Mouse (Mus musculus): ENCODE data around the gene 5430402E10Rik. TPM values are rescaled to one million over a fixed set of nuclear protein-coding genes. Genes with fewer than 3 reads are reported as not detected.
"Not testable (repeated sequence)": the region's sequence is repeated elsewhere in the genome, so short reads cannot be mapped to it uniquely, and the experiment has no call there.

5430402E10Rik gene
- polyA plus RNA-seq (2015; fragmentation: Nextera tagmentation; extraction: Ambion mirVana): not detected in 2 replicates

DNA sequence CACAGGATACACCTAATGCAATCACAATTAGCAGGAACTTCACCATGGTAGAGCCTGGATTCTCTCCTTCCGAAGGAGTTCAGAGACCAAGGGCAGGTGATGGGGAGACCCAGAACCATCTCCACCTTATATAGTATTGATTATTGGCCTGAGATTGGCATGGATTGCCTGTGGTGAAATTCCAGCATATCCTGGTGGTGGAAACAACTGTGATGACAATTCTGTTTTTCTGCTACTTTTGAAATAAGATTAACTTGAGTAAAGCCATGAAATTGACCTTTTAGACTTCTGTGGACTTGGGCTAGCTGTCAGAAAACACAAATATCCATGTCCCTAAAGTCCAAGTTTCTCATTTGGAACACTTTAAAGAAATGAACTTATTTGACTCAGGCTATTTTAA lies at the start of gene 5430402E10Rik:
Gene 5430402E10Rik (minus strand): TSS at position 101 of the 400 bp plus-strand sequence.
- 80% methylated on average over 1 of the region's 1 CpGs for WGBS
- H3K27me3 ChIP-seq; H3K9ac ChIP-seq; H3K4me1 ChIP-seq; H3K4me2 ChIP-seq; H3K27ac ChIP-seq; H3K9me3 ChIP-seq; ATAC-seq (ENCODE audit: borderline replicate concordance, extremely low read depth, low FRiP score, low TSS enrichment); H3K36me3 ChIP-seq; H3K4me3 ChIP-seq: not testable (repeated sequence)

DNA sequence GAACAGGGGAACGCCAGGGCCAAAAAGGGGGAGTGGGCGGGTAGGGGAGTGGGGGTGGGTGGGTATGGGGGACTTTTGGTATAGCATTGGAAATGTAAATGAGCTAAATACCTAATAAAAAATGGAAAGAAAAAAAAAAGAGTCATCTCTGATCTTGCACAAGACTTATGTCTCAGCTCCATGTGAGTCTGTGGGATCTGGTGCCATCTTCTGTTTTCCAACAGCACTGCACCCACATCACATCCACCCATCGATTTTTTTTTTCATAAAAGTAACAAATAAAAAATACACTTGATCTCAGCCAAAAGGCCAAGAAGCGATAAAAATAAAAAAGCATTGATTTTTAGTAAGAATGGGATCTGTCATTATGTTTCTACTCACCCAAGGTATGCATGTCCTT lies 44.8 kb downstream of the 5430402E10Rik start:
- H3K27ac ChIP-seq; H3K36me3 ChIP-seq; H3K27me3 ChIP-seq; H3K9me3 ChIP-seq; H3K9ac ChIP-seq; ATAC-seq (ENCODE audit: borderline replicate concordance, extremely low read depth, low FRiP score, low TSS enrichment); H3K4me3 ChIP-seq; H3K4me2 ChIP-seq; H3K4me1 ChIP-seq: not testable (repeated sequence)
- WGBS: 50% methylated on average over 2 of the region's 4 CpGs

Other genes with a start within 250 kb of the 5430402E10Rik start
- 12.3 and 13.8 TPM in 2 replicates for gene Prkx, start 128.8 kb downstream of the 5430402E10Rik start, polyA plus RNA-seq (2015; fragmentation: Nextera tagmentation; extraction: Ambion mirVana)
- not detected in 2 replicates for gene Pbsn, start 71.4 kb downstream of the 5430402E10Rik start, polyA plus RNA-seq (2015; fragmentation: Nextera tagmentation; extraction: Ambion mirVana)
- not detected in 2 replicates for gene Gm14744, start 60.3 kb downstream of the 5430402E10Rik start, polyA plus RNA-seq (2015; fragmentation: Nextera tagmentation; extraction: Ambion mirVana)
- gene Obp1a, start 166.3 kb upstream of the 5430402E10Rik start, polyA plus RNA-seq (2015; fragmentation: Nextera tagmentation; extraction: Ambion mirVana): not detected in 2 replicates
- not detected in 2 replicates for gene Gm5938, start 200.4 kb upstream of the 5430402E10Rik start, polyA plus RNA-seq (2015; fragmentation: Nextera tagmentation; extraction: Ambion mirVana)

Data from lung, embryonic 15.5 days (tissue).